Mouse (Mus musculus): Measurements from ENCODE around the gene Kcna6. TPM values are rescaled to one million over a fixed set of nuclear protein-coding genes. Genes with fewer than 3 reads are reported as not detected.

Kcna6 gene
- polyA plus RNA-seq, 1 experiment from 2014 or later: 8.1 TPM

- WGBS: 69% methylated on average over 12 of the region's 12 CpGs
- Histone ChIP-seq H3K9me3 (no peaks in the 10 kb centered on the region), H3K36me3 (replicated peaks) (no peaks in the 10 kb centered on the region), H3K27me3 (replicated peaks; ENCODE audit: low read depth, poor library complexity, severe bottlenecking) (peaks cover 11% of the 10 kb centered on the region; the same call in 1 of the 2 replicates), H3K4me3 (no peak overlapping the region), H3K27ac (replicated peaks) (no peak overlapping the region), H3K4me1 (no peaks in the 10 kb centered on the region)
- DNase-seq (ENCODE audit: low spot score): no peak
Measured at GRCm38 (mm10) chr6:126718423-126719087, 21.9 kb downstream of the Kcna6 start.

- WGBS: 84% methylated on average over 6 of the region's 6 CpGs
- H3K4me1 ChIP-seq: no peaks in the 10 kb centered on the region
- H3K4me3 ChIP-seq: no peak overlapping the region
- no peaks in the 10 kb centered on the region for H3K27me3 ChIP-seq (replicated peaks; ENCODE audit: low read depth, poor library complexity, severe bottlenecking)
- no peaks in the 10 kb centered on the region for H3K9me3 ChIP-seq
- H3K36me3 ChIP-seq (replicated peaks): no peaks in the 10 kb centered on the region
- no peak for DNase-seq (ENCODE audit: low spot score)
- no peak overlapping the region for H3K27ac ChIP-seq (replicated peaks)
Measured at GRCm38 (mm10) chr6:126712531-126712930, 27.9 kb downstream of the Kcna6 start.

- Histone ChIP-seq H3K4me3 (no peak overlapping the region), H3K27ac (replicated peaks) (no peak overlapping the region), H3K27me3 (replicated peaks; ENCODE audit: low read depth, poor library complexity, severe bottlenecking) (peaks cover 22% of the 10 kb centered on the region), H3K4me1 (peaks cover 17% of the 10 kb centered on the region), H3K36me3 (replicated peaks) (no peaks in the 10 kb centered on the region), H3K9me3 (no peaks in the 10 kb centered on the region)
- 80% methylated on average over 6 of the region's 6 CpGs for whole genome bisulfite sequencing
- DNase-seq (ENCODE audit: low spot score): no peak
Measured at GRCm38 (mm10) chr6:126705936-126706335, 34.5 kb downstream of the Kcna6 start.

- WGBS: 28% methylated on average over 4 of the region's 4 CpGs
- DNase-seq (ENCODE audit: low spot score): peak; percentile 55
- no peaks in the 10 kb centered on the region for H3K9me3 ChIP-seq
- H3K27me3 ChIP-seq (replicated peaks; ENCODE audit: low read depth, poor library complexity, severe bottlenecking): peaks cover 34% of the 10 kb centered on the region
- H3K4me1 ChIP-seq: peaks cover 17% of the 10 kb centered on the region
- no peaks in the 10 kb centered on the region for H3K36me3 ChIP-seq (replicated peaks)
- H3K4me3 ChIP-seq: no peak overlapping the region
- no peak overlapping the region for H3K27ac ChIP-seq (replicated peaks)
Measured at GRCm38 (mm10) chr6:126704430-126704829, 36.0 kb downstream of the Kcna6 start.

GRCm38 (mm10) chr6:126702116-126702515, 38.4 kb downstream of the Kcna6 start:
- H3K4me3 ChIP-seq: peak overlapping the region; percentile 5; the same call in 1 of the 2 replicates
- 4% methylated on average over 12 of the region's 12 CpGs for WGBS

GRCm38 (mm10) chr6:126701196-126701595, 39.3 kb downstream of the Kcna6 start:
- 73% methylated on average over 23 of the region's 23 CpGs for WGBS
- Histone ChIP-seq H3K4me1 (peaks cover 17% of the 10 kb centered on the region), H3K9me3 (no peaks in the 10 kb centered on the region), H3K36me3 (replicated peaks) (no peaks in the 10 kb centered on the region), H3K27me3 (replicated peaks; ENCODE audit: low read depth, poor library complexity, severe bottlenecking) (peaks cover 31% of the 10 kb centered on the region), H3K4me3 (no peak overlapping the region), H3K27ac (replicated peaks) (no peak overlapping the region)
- no peak for DNase-seq (ENCODE audit: low spot score)

More at GRCm38 (mm10) chr6:126702116-126702515, 38.4 kb downstream of the Kcna6 start:
- H3K4me1 ChIP-seq: peaks cover 17% of the 10 kb centered on the region
- no peaks in the 10 kb centered on the region for H3K9me3 ChIP-seq
- no peak overlapping the region for H3K27ac ChIP-seq (replicated peaks)
- H3K36me3 ChIP-seq (replicated peaks): no peaks in the 10 kb centered on the region
- H3K27me3 ChIP-seq (replicated peaks; ENCODE audit: low read depth, poor library complexity, severe bottlenecking): peaks cover 34% of the 10 kb centered on the region
- peak; percentile 85 for DNase-seq (ENCODE audit: low spot score)

- peaks cover 26% of the 10 kb centered on the region for H3K27me3 ChIP-seq (replicated peaks; ENCODE audit: low read depth, poor library complexity, severe bottlenecking)
- 79% methylated on average over 5 of the region's 5 CpGs for WGBS
Measured at GRCm38 (mm10) chr6:126699995-126700394, 40.5 kb downstream of the Kcna6 start.

GRCm38 (mm10) chr6:126687120-126687519, 53.4 kb downstream of the Kcna6 start:
- H3K9me3 ChIP-seq: no peaks in the 10 kb centered on the region
- H3K4me1 ChIP-seq: peaks cover 25% of the 10 kb centered on the region
- no peaks in the 10 kb centered on the region for H3K36me3 ChIP-seq (replicated peaks)
- H3K27me3 ChIP-seq (replicated peaks; ENCODE audit: low read depth, poor library complexity, severe bottlenecking): no peaks in the 10 kb centered on the region
- peak; percentile 37 for DNase-seq (ENCODE audit: low spot score)
- 47% methylated on average over 4 of the region's 4 CpGs for WGBS
- H3K4me3 ChIP-seq: no peak overlapping the region
- H3K27ac ChIP-seq (replicated peaks): no peak overlapping the region

More at GRCm38 (mm10) chr6:126699995-126700394, 40.5 kb downstream of the Kcna6 start:
- Histone ChIP-seq H3K4me1 (peaks cover 17% of the 10 kb centered on the region), H3K9me3 (no peaks in the 10 kb centered on the region), H3K27ac (replicated peaks) (no peak overlapping the region), H3K36me3 (replicated peaks) (no peaks in the 10 kb centered on the region), H3K4me3 (no peak overlapping the region)
- no peak for DNase-seq (ENCODE audit: low spot score)

GRCm38 (mm10) chr6:126685135-126685534, 55.3 kb downstream of the Kcna6 start:
- H3K9me3 ChIP-seq: no peaks in the 10 kb centered on the region
- H3K27me3 ChIP-seq (replicated peaks; ENCODE audit: low read depth, poor library complexity, severe bottlenecking): no peaks in the 10 kb centered on the region
- no peak for DNase-seq (ENCODE audit: low spot score)
- H3K36me3 ChIP-seq (replicated peaks): no peaks in the 10 kb centered on the region
- WGBS: 54% methylated on average over 3 of the region's 3 CpGs
- H3K27ac ChIP-seq (replicated peaks): no peak overlapping the region
- peaks cover 25% of the 10 kb centered on the region for H3K4me1 ChIP-seq
- no peak overlapping the region for H3K4me3 ChIP-seq

GRCm38 (mm10) chr6:126678961-126679360, 61.5 kb downstream of the Kcna6 start:
- Histone ChIP-seq H3K27ac (replicated peaks) (no peak overlapping the region), H3K4me3 (no peak overlapping the region), H3K27me3 (replicated peaks; ENCODE audit: low read depth, poor library complexity, severe bottlenecking) (peaks cover 24% of the 10 kb centered on the region), H3K4me1 (no peaks in the 10 kb centered on the region), H3K36me3 (replicated peaks) (no peaks in the 10 kb centered on the region), H3K9me3 (no peaks in the 10 kb centered on the region)
- WGBS: 66% methylated on average over 7 of the region's 7 CpGs
- DNase-seq (ENCODE audit: low spot score): peak; percentile 52

- Histone ChIP-seq H3K4me1 (no peaks in the 10 kb centered on the region), H3K27ac (replicated peaks) (no peak overlapping the region), H3K4me3 (no peak overlapping the region), H3K36me3 (replicated peaks) (no peaks in the 10 kb centered on the region), H3K9me3 (no peaks in the 10 kb centered on the region), H3K27me3 (replicated peaks; ENCODE audit: low read depth, poor library complexity, severe bottlenecking) (peaks cover 25% of the 10 kb centered on the region)
- whole genome bisulfite sequencing: 92% methylated on average over 5 of the region's 5 CpGs
- no peak for DNase-seq (ENCODE audit: low spot score)
Measured at GRCm38 (mm10) chr6:126667001-126667400, 73.5 kb downstream of the Kcna6 start.

GRCm38 (mm10) chr6:126666091-126666490, 74.4 kb downstream of the Kcna6 start:
- H3K27me3 ChIP-seq (replicated peaks; ENCODE audit: low read depth, poor library complexity, severe bottlenecking): peaks cover 31% of the 10 kb centered on the region
- H3K9me3 ChIP-seq: no peaks in the 10 kb centered on the region
- H3K36me3 ChIP-seq (replicated peaks): no peaks in the 10 kb centered on the region
- H3K4me1 ChIP-seq: no peaks in the 10 kb centered on the region
- no peak overlapping the region for H3K4me3 ChIP-seq
- no peak for DNase-seq (ENCODE audit: low spot score)
- WGBS: 63% methylated on average over 6 of the region's 6 CpGs
- no peak overlapping the region for H3K27ac ChIP-seq (replicated peaks)

GRCm38 (mm10) chr6:126664569-126664968, 75.9 kb downstream of the Kcna6 start:
- H3K9me3 ChIP-seq: no peaks in the 10 kb centered on the region
- no peak for DNase-seq (ENCODE audit: low spot score)
- no peak overlapping the region for H3K4me3 ChIP-seq
- WGBS: 81% methylated on average over 3 of the region's 3 CpGs
- no peaks in the 10 kb centered on the region for H3K36me3 ChIP-seq (replicated peaks)
- H3K27ac ChIP-seq (replicated peaks): no peak overlapping the region
- no peaks in the 10 kb centered on the region for H3K4me1 ChIP-seq
- peaks cover 26% of the 10 kb centered on the region for H3K27me3 ChIP-seq (replicated peaks; ENCODE audit: low read depth, poor library complexity, severe bottlenecking)

All from embryonic facial prominence, embryonic 10.5 days (tissue).